Mouse (Mus musculus) neural tube, embryonic 10.5 days (tissue): ENCODE data around the gene Xntrpc.
A peak's percentile ranks its signal among the peaks of the same experiment; 100 is the strongest.
"Not testable (repeated sequence)": the region's sequence is repeated elsewhere in the genome, so short reads cannot be mapped to it uniquely, and the experiment has no call there.

Experiments
- DNase-seq: peaks from one replicate; pipeline ENCODE4 v3.0.0-alpha.2; 2017; ENCODE audit warnings: low spot score; ENCODE audit errors: extremely low spot score

Xntrpc gene

GRCm38 (mm10) chr7:102065046-102065891 is at the start of gene Xntrpc, which contains the start of the genes Rnf121 and Xndc1:
Gene Xntrpc (plus strand): TSS chr7:102065713.
Gene Rnf121 (minus strand): TSS chr7:102065469.
Gene Xndc1 (plus strand): TSS chr7:102065511.
- peak; percentile 93 for DNase-seq

DNA sequence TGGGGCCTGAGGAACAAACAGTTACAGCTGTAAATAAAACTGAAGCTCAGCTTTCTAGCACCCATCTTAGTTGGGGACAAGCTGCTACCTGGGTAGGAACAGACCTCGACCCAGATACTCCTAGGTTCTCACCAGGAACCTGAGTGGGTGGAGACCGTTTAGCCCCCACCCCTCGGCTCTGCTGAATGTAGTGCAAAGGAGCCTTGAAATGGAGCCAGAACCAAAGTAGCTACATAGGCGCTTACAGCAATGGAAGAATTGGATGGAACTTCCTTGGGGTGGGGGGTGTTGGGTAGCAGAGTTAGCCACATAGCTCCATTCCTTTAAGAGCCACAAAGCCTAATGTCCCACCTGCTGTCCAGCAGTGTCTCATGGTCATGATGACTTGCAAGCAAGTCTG is 48.6 kb upstream of the Xntrpc start:
- no peak for DNase-seq

GRCm38 (mm10) chr7:102017452-102017851 is 48.1 kb upstream of the Xntrpc start:
- no peak for DNase-seq

- DNase-seq: no peak
Observed at GRCm38 (mm10) chr7:102018034-102018433, 47.5 kb upstream of the Xntrpc start.

DNA sequence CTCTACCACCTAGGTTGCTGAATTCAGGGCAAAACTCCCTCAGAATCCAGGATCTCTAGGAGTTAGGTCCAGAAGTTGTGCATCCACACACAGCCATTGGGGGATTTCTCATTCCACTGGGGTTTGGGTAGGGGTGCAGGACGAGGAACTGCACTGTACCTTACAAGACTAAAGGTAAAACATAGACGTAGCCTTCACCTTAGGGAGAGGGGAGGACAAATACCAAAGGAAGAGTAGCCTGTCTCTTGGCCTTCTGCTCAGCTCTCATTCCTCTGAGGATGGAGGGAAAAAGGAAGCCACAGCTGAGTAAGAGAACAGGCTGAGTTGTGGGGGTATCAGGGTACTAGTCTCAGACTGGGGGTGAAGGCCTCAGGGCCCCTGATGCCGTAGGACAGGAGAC is 46.9 kb upstream of the Xntrpc start, which contains the start of gene Il18bp:
Il18bp (minus strand) TSS at position 101 of the 400 bp plus-strand sequence.
- no peak for DNase-seq

DNA sequence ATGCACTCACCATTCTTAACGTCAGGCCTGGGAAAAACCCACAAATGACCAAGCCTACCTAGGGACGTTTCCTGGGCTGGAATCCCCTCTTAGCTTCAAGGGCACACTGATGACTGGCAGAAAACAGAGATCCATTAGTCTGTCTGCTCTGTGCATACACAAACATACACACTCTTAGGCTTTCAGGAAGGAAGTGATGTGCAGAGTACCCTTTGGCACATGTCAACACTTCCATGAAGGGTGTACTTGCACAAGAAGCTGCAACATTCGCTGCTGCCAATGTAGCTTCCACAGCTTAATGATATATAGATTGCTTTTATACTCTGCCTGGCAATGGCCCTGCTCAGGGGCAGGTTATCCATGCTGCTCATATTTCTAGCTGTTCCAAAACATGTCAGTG is 46.2 kb upstream of the Xntrpc start:
- no peak for DNase-seq

- DNase-seq: not testable (repeated sequence)
Observed at GRCm38 (mm10) chr7:102020934-102021333, 44.6 kb upstream of the Xntrpc start.

- DNase-seq: no peak
Observed at GRCm38 (mm10) chr7:102023821-102024220, 41.7 kb upstream of the Xntrpc start.

- DNase-seq: no peak
Observed at GRCm38 (mm10) chr7:102025187-102026119, 40.1 kb upstream of the Xntrpc start.

DNA sequence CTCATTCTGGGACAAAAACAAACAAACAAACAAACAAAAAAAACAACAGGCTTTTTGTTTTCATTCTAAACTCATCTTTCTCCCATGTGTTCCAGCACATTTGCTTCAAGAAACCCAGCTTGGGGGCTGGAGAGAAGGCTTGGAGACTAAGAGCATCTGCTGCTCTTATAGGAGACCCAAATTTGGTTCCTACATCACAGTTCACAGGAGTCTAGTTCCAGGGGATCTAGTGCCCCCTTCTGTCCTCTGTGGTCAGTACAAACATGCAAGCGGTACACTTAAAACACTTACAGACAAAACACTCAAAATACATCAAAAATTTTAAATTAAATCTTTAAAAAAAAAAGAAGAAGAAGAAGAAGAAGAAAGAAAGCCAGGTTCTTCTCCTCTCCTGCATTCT is 30.6 kb upstream of the Xntrpc start:
- DNase-seq: no peak

GRCm38 (mm10) chr7:102035534-102035933 is 30.0 kb upstream of the Xntrpc start:
- no peak for DNase-seq

GRCm38 (mm10) chr7:102037318-102037717 is 28.2 kb upstream of the Xntrpc start:
- no peak for DNase-seq

GRCm38 (mm10) chr7:102042314-102042713 is 23.2 kb upstream of the Xntrpc start:
- no peak for DNase-seq

DNA sequence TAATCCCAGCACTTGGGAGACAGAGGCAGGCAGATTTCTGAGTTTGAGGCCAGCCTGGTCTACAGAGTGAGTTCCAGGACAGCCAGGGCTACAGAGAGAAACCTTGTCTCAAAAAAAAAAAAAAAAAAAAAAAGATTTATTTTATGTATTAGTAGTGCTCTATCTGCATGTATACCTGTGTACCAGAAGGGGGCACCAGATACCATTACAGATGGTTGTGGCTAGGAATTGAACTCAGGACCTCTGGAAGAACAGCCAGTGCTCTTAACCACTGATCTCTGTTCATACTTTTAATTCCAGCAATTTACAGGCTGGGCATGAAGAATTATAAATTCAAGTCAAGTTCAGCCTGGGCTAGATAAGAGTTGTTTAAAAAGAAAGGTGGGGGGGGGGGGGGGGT is 17.0 kb upstream of the Xntrpc start:
- not testable (repeated sequence) for DNase-seq

GRCm38 (mm10) chr7:102061353-102061752 is 4.2 kb upstream of the Xntrpc start:
- no peak for DNase-seq

- no peak for DNase-seq
Observed at GRCm38 (mm10) chr7:102062203-102062602, 3.3 kb upstream of the Xntrpc start.

DNA sequence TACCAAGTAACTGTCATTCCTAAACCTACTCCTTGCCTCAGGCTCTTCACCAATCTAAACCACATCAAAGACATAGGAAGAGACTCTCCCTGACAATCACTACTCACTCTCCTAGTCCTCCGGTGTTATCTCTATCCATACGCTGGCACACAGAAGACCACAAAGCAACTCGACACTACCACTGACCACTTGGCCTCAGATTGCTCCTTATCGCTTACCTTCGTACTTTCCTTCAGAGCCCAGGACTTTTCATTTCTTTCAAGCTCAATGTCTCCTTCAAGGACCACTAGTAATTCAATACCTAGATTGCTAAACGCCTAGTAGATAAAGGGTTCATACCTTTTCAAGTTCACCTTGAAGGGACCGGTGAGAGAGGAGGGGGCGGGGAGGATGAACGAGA is 1.6 kb upstream of the Xntrpc start:
- no peak for DNase-seq

DNA sequence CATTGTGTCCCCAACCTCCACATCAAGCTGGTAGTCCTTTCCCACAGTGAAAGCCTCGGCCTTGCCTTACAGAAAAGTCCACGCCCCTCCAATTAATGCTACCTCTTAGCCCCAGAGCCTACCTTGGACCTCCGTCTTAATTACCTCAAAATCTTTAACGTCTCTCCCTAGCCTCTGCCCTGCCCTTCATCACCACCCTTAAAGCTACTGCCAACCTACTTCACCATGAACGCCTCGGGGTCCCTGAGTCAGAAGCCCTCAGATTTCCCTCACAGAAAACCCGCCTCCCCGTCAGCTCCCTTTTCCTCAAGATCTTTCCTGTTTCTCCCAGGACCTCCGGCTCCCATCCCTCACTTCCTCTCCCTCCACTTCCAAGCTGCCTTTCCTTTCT is 863 bp upstream of the Xntrpc start:
- DNase-seq: no peak

- DNase-seq: no peak
Observed at GRCm38 (mm10) chr7:102066363-102066762, 850 bp downstream of the Xntrpc start.

DNA sequence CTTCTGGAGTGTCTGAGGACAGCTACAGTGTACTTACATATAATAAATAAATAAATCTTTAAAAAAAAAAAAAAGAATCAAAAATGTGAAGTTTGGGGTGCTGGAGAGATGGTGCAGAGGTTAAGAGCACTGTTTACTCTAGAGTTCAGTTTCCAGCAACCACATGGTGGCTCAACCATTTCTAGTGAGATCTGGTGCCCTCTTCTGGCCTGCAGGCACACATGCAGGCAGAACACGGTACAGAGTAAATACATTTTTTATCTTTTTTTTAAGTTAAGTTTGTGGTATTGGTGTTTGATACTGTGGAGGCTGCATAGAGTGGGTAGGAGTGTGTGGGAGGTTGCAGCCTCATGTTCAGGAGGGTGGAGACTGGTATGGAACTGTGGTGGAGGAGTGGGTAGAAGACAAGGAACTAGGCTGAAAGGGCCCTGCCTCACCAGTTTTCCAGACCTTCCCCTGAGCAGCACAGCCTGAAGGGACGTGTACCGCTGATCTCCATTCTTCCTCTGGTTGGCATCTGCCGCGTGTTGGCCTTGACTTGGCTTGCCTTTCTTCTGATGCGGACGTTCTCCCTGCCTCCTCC is 11.3 kb downstream of the Xntrpc start:
- DNase-seq: no peak

GRCm38 (mm10) chr7:102078517-102078916 is 13.0 kb downstream of the Xntrpc start:
- no peak for DNase-seq

DNA sequence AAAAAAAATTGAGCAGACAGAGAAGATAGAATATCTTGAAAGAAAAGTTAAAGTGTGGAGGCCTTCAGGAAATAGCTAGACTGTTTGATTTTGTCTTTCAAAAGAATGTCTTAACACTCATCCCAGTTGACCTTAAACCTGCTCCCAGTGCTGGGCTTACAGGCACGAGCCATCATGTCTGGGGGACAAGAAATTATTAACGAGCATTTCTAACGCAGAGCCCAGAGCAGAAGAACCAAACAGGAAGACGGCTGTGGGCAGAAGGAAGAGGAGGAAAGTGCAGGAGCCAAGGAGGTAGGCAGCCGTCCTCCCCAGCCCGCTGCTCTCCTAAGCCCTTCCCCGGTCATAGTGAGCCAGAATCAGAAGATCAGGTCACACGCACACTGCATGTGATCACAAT is 14.8 kb downstream of the Xntrpc start:
- no peak for DNase-seq
